Comparison of ENCODE assay signal across 8 mouse cellular contexts in genomic region chr4:116077240-116078095, GRCm38 (mm10). TPM values are rescaled to one million over a fixed set of nuclear protein-coding genes. Genes with fewer than 3 reads are reported as not detected.
DNase-seq lines count a peak whose midpoint lies in the region; ATAC-seq and TF ChIP-seq lines count a peak whose summit lies in the region.

No protein-coding gene starts in this region.

- 32% methylated on average over 3 of the region's 3 CpGs for WGBS in heart, embryonic 14.5 days
- 63% methylated on average over 3 of the region's 3 CpGs for whole genome bisulfite sequencing in limb, embryonic 14.5 days

- H3K4me2 ChIP-seq in heart, embryonic 14.5 days (ENCODE audit: low read length): peak overlapping the region; percentile 77
- peak overlapping the region; percentile 86 for H3K4me2 ChIP-seq in limb, embryonic 14.5 days (replicated peaks; ENCODE audit: low read depth, low read length, severe bottlenecking)

- H3K27me3 ChIP-seq in heart, embryonic 14.5 days (ENCODE audit: control insufficient read depth, insufficient read depth, low read length): no peaks in the 10 kb centered on the region
- H3K27me3 ChIP-seq in limb, embryonic 14.5 days (ENCODE audit: control insufficient read depth, insufficient read depth, low read length): no peaks in the 10 kb centered on the region

- TF ChIP-seq POLR2A in limb, embryonic 14.5 days (IDR thresholded peaks at IDR 0.05; ENCODE audit: borderline replicate concordance, extremely low read depth, insufficient read depth, insufficient read length): no peak

- peaks cover 12 to 32% of the 10 kb centered on the region in 2 experiments for H3K4me1 ChIP-seq in heart, embryonic 14.5 days (ENCODE audit: control insufficient read depth in 2 of 2, insufficient read depth in 2 of 2, low read length in 2 of 2)
- peaks cover 23% of the 10 kb centered on the region for H3K4me1 ChIP-seq in limb, embryonic 14.5 days (ENCODE audit: control insufficient read depth, insufficient read depth, low read length)

- no peak for DNase-seq in left cerebral cortex, adult 2 months (ENCODE audit: extremely low spot score in 1 of 2, low spot score in 2 of 2)
- DNase-seq in left cerebral cortex, adult 11 months (ENCODE audit: low spot score): no peak
- DNase-seq in adrenal gland, adult 8-10 months: peak; percentile 21
- no peak for DNase-seq in limb, embryonic 14.5 days (ENCODE audit: low spot score)
- peak; percentile 64 for DNase-seq in yolk sac, embryonic 10.5 days (ENCODE audit: low spot score)
- no peak for DNase-seq in layer of hippocampus, adult 11-12 months (ENCODE audit: low spot score)
- DNase-seq in urinary bladder, adult 18-20 months (ENCODE audit: low spot score in 2 of 2): no peak

- peaks cover 34% of the 10 kb centered on the region for H3K36me3 ChIP-seq in heart, embryonic 14.5 days (ENCODE audit: control insufficient read depth, insufficient read depth, low read length)
- peaks cover 34% of the 10 kb centered on the region for H3K36me3 ChIP-seq in limb, embryonic 14.5 days (ENCODE audit: control insufficient read depth, insufficient read depth, low read length)

- intact Hi-C loops in left cerebral cortex, adult 2 months (cut with DNase I): no loop called here

- no peak for ATAC-seq in heart, embryonic 14.5 days (ENCODE audit: insufficient number of reproducible peaks, insufficient read depth, low FRiP score, low read depth)
- no peak for ATAC-seq in limb, embryonic 14.5 days (ENCODE audit: low FRiP score, low read depth)

- no peak for TF ChIP-seq CTCF in left cerebral cortex, adult 2 months (IDR thresholded peaks at IDR 0.05)

- H3K9me3 ChIP-seq in heart, embryonic 14.5 days (ENCODE audit: control insufficient read depth, low read length): no peaks in the 10 kb centered on the region
- no peaks in the 10 kb centered on the region for H3K9me3 ChIP-seq in limb, embryonic 14.5 days (ENCODE audit: control insufficient read depth, low read length)

- peak overlapping the region; percentile 96; the same call in 1 of the 2 replicates for H3K27ac ChIP-seq in left cerebral cortex, adult 2 months
- H3K27ac ChIP-seq in heart, embryonic 14.5 days (replicated peaks in 1 of 2; ENCODE audit: control insufficient read depth in 1 of 2, insufficient read depth in 1 of 2, low read depth in 2 of 2, low read length in 2 of 2): peak overlapping the region; percentile 91 to 99
- H3K27ac ChIP-seq in limb, embryonic 14.5 days (replicated peaks; ENCODE audit: low read depth, low read length): peak overlapping the region; percentile 97

- peak overlapping the region; percentile 72 for H3K4me3 ChIP-seq in left cerebral cortex, adult 2 months
- H3K4me3 ChIP-seq in heart, embryonic 14.5 days (ENCODE audit: control insufficient read depth in 1 of 2, insufficient read depth in 1 of 2, low read depth in 1 of 2, low read length in 2 of 2): peak overlapping the region; percentile 75
- peak overlapping the region; percentile 96 for H3K4me3 ChIP-seq in limb, embryonic 14.5 days (replicated peaks; ENCODE audit: low read length)

- peak overlapping the region; percentile 95 for H3K9ac ChIP-seq in heart, embryonic 14.5 days (ENCODE audit: low read length)
- H3K9ac ChIP-seq in limb, embryonic 14.5 days (ENCODE audit: low read depth, low read length, severe bottlenecking): peak overlapping the region; percentile 95

RNA-seq across cellular contexts. Expression of gene Lrrc41, which starts 2.4 kb away (rescaled TPM):
- 10 to 100 TPM; 45.2 to 49.9 TPM for total RNA-seq in left cerebral cortex, adult 2 months (2021)
- 10 to 100 TPM; 58.2 to 84.0 (median 64.9) TPM for total RNA-seq in adrenal gland, adult 8-10 months (2022)
- polyA plus RNA-seq in heart, embryonic 14.5 days (2014; fragmentation: Nextera tagmentation; extraction: Ambion mirVana): 54.1 and 55.9 TPM in 2 replicates
- polyA plus RNA-seq in limb, embryonic 14.5 days (2012; rRNA removed): 60.2 and 92.2 TPM in 2 replicates
- polyA plus RNA-seq in limb, embryonic 14.5 days (2014; fragmentation: Nextera tagmentation; extraction: Ambion mirVana): 80.8 and 89.3 TPM in 2 replicates

RNA-seq across cellular contexts. Expression of gene Uqcrh, which starts 2.6 kb away (rescaled TPM):
- 100 to 1,000 TPM; 414 to 441 TPM for total RNA-seq in left cerebral cortex, adult 2 months (2021)
- total RNA-seq in adrenal gland, adult 8-10 months (2022): 100 to 1,000 TPM; 390 to 507 (median 480) TPM
- polyA plus RNA-seq in heart, embryonic 14.5 days (2014; fragmentation: Nextera tagmentation; extraction: Ambion mirVana): 1,366 and 1,395 TPM in 2 replicates
- 318 and 510 TPM in 2 replicates for polyA plus RNA-seq in limb, embryonic 14.5 days (2012; rRNA removed)
- polyA plus RNA-seq in limb, embryonic 14.5 days (2014; fragmentation: Nextera tagmentation; extraction: Ambion mirVana): 494 and 543 TPM in 2 replicates

RNA-seq across cellular contexts. Expression of gene Nsun4, which starts 23.8 kb away (rescaled TPM):
- 10 to 100 TPM; 10.9 to 12.8 TPM for total RNA-seq in left cerebral cortex, adult 2 months (2021)
- total RNA-seq in adrenal gland, adult 8-10 months (2022): 10 to 100 TPM; 30.5 to 41.1 (median 34.8) TPM
- polyA plus RNA-seq in heart, embryonic 14.5 days (2014; fragmentation: Nextera tagmentation; extraction: Ambion mirVana): 30.3 and 30.5 TPM in 2 replicates
- 12.7 and 13.4 TPM in 2 replicates for polyA plus RNA-seq in limb, embryonic 14.5 days (2012; rRNA removed)
- polyA plus RNA-seq in limb, embryonic 14.5 days (2014; fragmentation: Nextera tagmentation; extraction: Ambion mirVana): 18.8 and 21.0 TPM in 2 replicates

RNA-seq across cellular contexts. Expression of gene Rad54l, which starts 46.0 kb away (rescaled TPM):
- total RNA-seq in left cerebral cortex, adult 2 months (2021): under 1 TPM; 0.77 to 0.89 TPM
- total RNA-seq in adrenal gland, adult 8-10 months (2022): 1 to 10 TPM; 1.0 to 1.4 (median 1.2) TPM
- 18.0 and 19.7 TPM in 2 replicates for polyA plus RNA-seq in heart, embryonic 14.5 days (2014; fragmentation: Nextera tagmentation; extraction: Ambion mirVana)
- polyA plus RNA-seq in limb, embryonic 14.5 days (2012; rRNA removed): 18.2 TPM in 2 replicates
- 22.3 and 25.9 TPM in 2 replicates for polyA plus RNA-seq in limb, embryonic 14.5 days (2014; fragmentation: Nextera tagmentation; extraction: Ambion mirVana)

RNA-seq across cellular contexts. Expression of gene Pomgnt1, which starts 46.2 kb away (rescaled TPM):
- 10 to 100 TPM; 80.2 to 85.6 TPM for total RNA-seq in left cerebral cortex, adult 2 months (2021)
- 10 to 100 TPM; 58.5 to 69.6 (median 62.9) TPM for total RNA-seq in adrenal gland, adult 8-10 months (2022)
- polyA plus RNA-seq in heart, embryonic 14.5 days (2014; fragmentation: Nextera tagmentation; extraction: Ambion mirVana): 66.3 and 66.4 TPM in 2 replicates
- polyA plus RNA-seq in limb, embryonic 14.5 days (2012; rRNA removed): 79.5 and 79.6 TPM in 2 replicates
- 62.7 and 67.0 TPM in 2 replicates for polyA plus RNA-seq in limb, embryonic 14.5 days (2014; fragmentation: Nextera tagmentation; extraction: Ambion mirVana)

Comparison
In these comparisons a context has a peak if more than half of its experiments do, and no peak if none do; other contexts are left out.
1. DNase-seq: peak in adrenal gland, adult 8-10 months (single experiment) and yolk sac, embryonic 10.5 days (single experiment); none in left cerebral cortex, adult 2 months (0 of 2), left cerebral cortex, adult 11 months (single experiment), limb, embryonic 14.5 days (single experiment), layer of hippocampus, adult 11-12 months (single experiment) and urinary bladder, adult 18-20 months (0 of 2).
2. Peak in every context shown above with its lines, with median percentiles within 50 percentile points of each other: H3K27ac ChIP-seq and H3K4me3 ChIP-seq.